Mouse (Mus musculus) spleen, adult 2 months (tissue): ENCODE data around the gene Vps45.
A peak's percentile ranks its signal among the peaks of the same experiment; 100 is the strongest.

Experiments used
- CTCF ChIP-seq: fragments of 200-500 bp; IDR thresholded peaks from 2 replicates; pipeline ENCODE4 v1.5.1; 2011; ENCODE audit warnings: mild to moderate bottlenecking, inconsistent platforms; ENCODE audit not compliant: insufficient read depth, insufficient read length, insufficient replicate concordance; ENCODE audit errors: extremely low read depth
- POLR2A ChIP-seq: fragments of 200-500 bp; IDR thresholded peaks from 2 replicates; pipeline ENCODE4 v1.6.1; 2011; ENCODE audit warnings: low read depth, low read length, inconsistent platforms

DNA sequence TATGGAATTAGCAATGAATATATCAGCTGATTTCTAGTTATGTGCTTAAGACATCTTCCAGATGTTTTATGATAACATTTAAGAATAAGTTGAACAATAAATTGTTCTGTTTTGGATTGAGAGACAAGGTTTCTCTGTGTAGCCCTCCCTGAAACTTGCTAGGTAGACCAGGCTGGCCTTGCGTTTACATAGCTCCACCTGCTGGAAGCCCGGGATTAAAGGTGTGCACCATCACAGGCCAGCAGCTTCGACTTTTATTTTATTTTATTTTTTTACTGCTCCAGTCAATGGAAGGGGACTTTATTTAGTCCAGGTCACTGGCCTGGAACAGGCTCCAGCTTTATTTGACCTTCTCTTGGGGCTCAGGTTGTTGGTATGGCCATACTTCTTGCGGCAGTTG lies 94.6 kb downstream of the Vps45 start:
- TF ChIP-seq CTCF (peak; percentile 48; the same call in 1 of the 2 replicates), POLR2A (no peak)
